In genomic region chr17:50142553-50142952, GRCm38 (mm10) we compare ENCODE assay signal across 28 mouse cellular contexts. TPM values are rescaled to one million over a fixed set of nuclear protein-coding genes. Genes with fewer than 3 reads are reported as not detected.
DNase-seq lines count a peak whose midpoint lies in the region; ATAC-seq and TF ChIP-seq lines count a peak whose summit lies in the region.
"Had no signal": no experiment of that assay in that cellular context is flagged by ENCODE, and none has a peak within 500 bp of the region (broad histone marks: within the 10 kb centered on the region; RNA-seq: fewer than 3 reads in every experiment).

No protein-coding gene starts in this region.

- peaks cover 5% of the 10 kb centered on the region for H3K36me3 ChIP-seq in heart, adult 2 months (ENCODE audit: control insufficient read depth, insufficient read depth, low read length)
- no peaks in the 10 kb centered on the region for H3K36me3 ChIP-seq in kidney, adult 2 months (ENCODE audit: control insufficient read depth, insufficient read depth, low read length)
- no peaks in the 10 kb centered on the region for H3K36me3 ChIP-seq in kidney, embryonic 15.5 days
- H3K36me3 ChIP-seq in CH12.LX (replicated peaks in 1 of 2; ENCODE audit: control insufficient read depth in 1 of 2, insufficient read depth in 1 of 2, low read length in 1 of 2): peaks cover 82 to 97% of the 10 kb centered on the region in 2 experiments
- H3K36me3 ChIP-seq: embryonic facial prominence, embryonic 10.5 days; embryonic facial prominence, embryonic 15.5 days; liver, embryonic 13.5 days; midbrain, embryonic 10.5 days; neural tube, embryonic 13.5 days; stomach, embryonic 15.5 days had no signal

- TF ChIP-seq EP300 in heart, adult 2 months (IDR thresholded peaks at IDR 0.05; ENCODE audit: insufficient read depth, low read depth, low read length): peak; percentile 83; the same call in 1 of the 2 replicates
- TF ChIP-seq EP300 in CH12.LX (IDR thresholded peaks at IDR 0.05; ENCODE audit: low read length): no peak; the same call in 1 of the 2 replicates

- intact Hi-C loops in heart, adult 2 months (cut with DNase I): loop anchor here (2.0 to 5.0 kb wide), 4 partner anchors 28 to 175 kb away; no protein-coding TSS in a partner anchor
- intact Hi-C loops in heart, postnatal 10 days (cut with DNase I): no loop called here

- TF ChIP-seq CTCF in heart, adult 2 months (IDR thresholded peaks at IDR 0.05): no peak
- TF ChIP-seq CTCF in kidney, adult 2 months (conservative IDR thresholded peaks at IDR 0.05; ENCODE audit: insufficient read depth, insufficient read length, low read depth, low read length): no peak
- no peak for TF ChIP-seq CTCF in CH12.LX (conservative IDR thresholded peaks at IDR 0.05 in 1 of 2, IDR thresholded peaks at IDR 0.05 in 1 of 2; ENCODE audit: low read depth in 2 of 2, low read length in 2 of 2)

- H3K4me3 ChIP-seq in heart, adult 2 months: no peak overlapping the region
- H3K4me3 ChIP-seq in kidney, adult 2 months (ENCODE audit: insufficient read depth, low read depth, low read length): no peak overlapping the region
- H3K4me3 ChIP-seq in kidney, embryonic 15.5 days (replicated peaks): no peak overlapping the region
- no peak overlapping the region for H3K4me3 ChIP-seq in CH12.LX (replicated peaks in 1 of 3; ENCODE audit: low read depth in 2 of 3, low read length in 2 of 3, poor library complexity in 1 of 3)
- H3K4me3 ChIP-seq: embryonic facial prominence, embryonic 10.5 days; embryonic facial prominence, embryonic 15.5 days; forebrain, embryonic 13.5 days; liver, embryonic 13.5 days; midbrain, embryonic 10.5 days; myocyte; neural tube, embryonic 13.5 days; stomach, embryonic 15.5 days had no signal

- H3K9me3 ChIP-seq in kidney, embryonic 15.5 days (replicated peaks): no peaks in the 10 kb centered on the region
- peaks cover 8% of the 10 kb centered on the region for H3K9me3 ChIP-seq in CH12.LX (replicated peaks; ENCODE audit: low read length)
- H3K9me3 ChIP-seq: embryonic facial prominence, embryonic 10.5 days; embryonic facial prominence, embryonic 15.5 days; forebrain, embryonic 13.5 days; liver, embryonic 13.5 days; midbrain, embryonic 10.5 days; neural tube, embryonic 13.5 days; stomach, embryonic 15.5 days had no signal

- TF ChIP-seq POLR2A in heart, adult 2 months (IDR thresholded peaks at IDR 0.05; ENCODE audit: insufficient read depth, low read depth, low read length): no peak
- no peak for TF ChIP-seq POLR2A in kidney, adult 2 months (IDR thresholded peaks at IDR 0.05; ENCODE audit: low read depth, low read length)
- TF ChIP-seq POLR2A in CH12.LX (IDR thresholded peaks at IDR 0.05; ENCODE audit: low read depth, low read length): no peak

- no peak for ATAC-seq in kidney, embryonic 15.5 days (replicated peaks; ENCODE audit: low FRiP score)
- ATAC-seq: forebrain, embryonic 13.5 days had no signal

- H3K27ac ChIP-seq in heart, adult 2 months: peak overlapping the region; percentile 90
- 0 out of 2 replicates have a peak overlapping the region, but pooled peaks have one; percentile 22 for H3K27ac ChIP-seq in kidney, adult 2 months (ENCODE audit: insufficient read depth, low read depth, low read length)
- no peak overlapping the region for H3K27ac ChIP-seq in kidney, embryonic 15.5 days
- peak overlapping the region; percentile 23 for H3K27ac ChIP-seq in CH12.LX (ENCODE audit: insufficient read depth, low read depth)
- H3K27ac ChIP-seq: embryonic facial prominence, embryonic 10.5 days; embryonic facial prominence, embryonic 15.5 days; forebrain, embryonic 13.5 days; hindbrain, embryonic 14.5 days; liver, embryonic 13.5 days; midbrain, embryonic 10.5 days; neural tube, embryonic 13.5 days; stomach, embryonic 15.5 days had no signal

- H3K4me2 ChIP-seq in kidney, embryonic 15.5 days: no peak overlapping the region
- H3K4me2 ChIP-seq in CH12.LX (ENCODE audit: insufficient read depth, low read depth, poor library complexity, severe bottlenecking): no peak overlapping the region
- H3K4me2 ChIP-seq: embryonic facial prominence, embryonic 15.5 days; forebrain, embryonic 13.5 days; heart, embryonic 11.5 days; hindbrain, embryonic 14.5 days; liver, embryonic 13.5 days; neural tube, embryonic 13.5 days; stomach, embryonic 15.5 days had no signal

- 58% methylated on average over 8 of the region's 8 CpGs for WGBS in heart, adult 2 months
- 74% methylated on average over 8 of the region's 8 CpGs for WGBS in kidney, adult 2 months
- 80% methylated on average over 8 of the region's 8 CpGs for WGBS in kidney, embryonic 15.5 days

- in situ Hi-C loops in CH12.LX (cut with MboI; ENCODE audit: low pct_ligation_motif_present, low pct_unique_long_range_greater_than_20kb, low sequenced_read_pairs): no loop called here

- 0 out of 2 replicates have a peak, but pooled peaks cover 6% of the 10 kb centered on the region for H3K79me2 ChIP-seq in heart, adult 2 months (replicated peaks; ENCODE audit: control insufficient read depth, insufficient read depth, low read length)
- H3K79me2 ChIP-seq in CH12.LX (replicated peaks; ENCODE audit: control insufficient read depth, extremely low read depth, insufficient read depth, poor library complexity, severe bottlenecking): peaks cover 94% of the 10 kb centered on the region

- peak in 1 of 2 experiments; percentile 70 for DNase-seq in heart, adult 2 months
- DNase-seq in heart, postnatal 10 days: no peak
- DNase-seq in kidney, adult 2 months: no peak
- peak; percentile 52 for DNase-seq in CH12.LX (ENCODE audit: extremely low read depth)
- DNase-seq in naive thymus-derived CD4-positive, alpha-beta T cell, adult 2 months (ENCODE audit: low read depth): peak; percentile 17
- no peak for DNase-seq in thymus, postnatal 25 days
- no peak for DNase-seq in right cerebral cortex, postnatal 4 days
- DNase-seq: adrenal gland, adult 8-10 months; cerebellum, adult 8-10 months; cerebellum, postnatal 25 days; gastrocnemius, postnatal 36 days; kidney, adult 8-10 months; kidney, postnatal 10 days; layer of hippocampus, postnatal 36 days; left cerebral cortex, postnatal 4 days; liver, embryonic 13.5 days; lung, adult 2 months; thymus, postnatal 14 days had no signal

- H3K4me1 ChIP-seq in heart, adult 2 months (ENCODE audit: control insufficient read depth, insufficient read depth, low read length): peaks cover 15% of the 10 kb centered on the region
- no peaks in the 10 kb centered on the region for H3K4me1 ChIP-seq in kidney, adult 2 months (ENCODE audit: control insufficient read depth, insufficient read depth, low read length)
- H3K4me1 ChIP-seq in kidney, embryonic 15.5 days: no peaks in the 10 kb centered on the region
- H3K4me1 ChIP-seq in CH12.LX (ENCODE audit: control insufficient read depth in 1 of 2, insufficient read depth in 2 of 2): peaks cover 20 to 93% of the 10 kb centered on the region in 2 experiments
- H3K4me1 ChIP-seq: embryonic facial prominence, embryonic 15.5 days; forebrain, embryonic 13.5 days; liver, embryonic 13.5 days; neural tube, embryonic 13.5 days; stomach, embryonic 15.5 days had no signal

- H3K9ac ChIP-seq in heart, adult 2 months (ENCODE audit: low read depth, low read length): no peak overlapping the region
- no peak overlapping the region for H3K9ac ChIP-seq in kidney, embryonic 15.5 days
- no peak overlapping the region for H3K9ac ChIP-seq in CH12.LX (ENCODE audit: insufficient read depth, low read depth)
- H3K9ac ChIP-seq: embryonic facial prominence, embryonic 15.5 days; forebrain, embryonic 13.5 days; hindbrain, embryonic 14.5 days; liver, embryonic 13.5 days; neural tube, embryonic 13.5 days; stomach, embryonic 15.5 days had no signal

- no peaks in the 10 kb centered on the region for H3K27me3 ChIP-seq in heart, adult 2 months (ENCODE audit: control insufficient read depth, insufficient read depth, low read length)
- H3K27me3 ChIP-seq in kidney, adult 2 months (replicated peaks; ENCODE audit: control insufficient read depth, insufficient read depth, low read length): no peaks in the 10 kb centered on the region
- no peaks in the 10 kb centered on the region for H3K27me3 ChIP-seq in kidney, embryonic 15.5 days
- no peaks in the 10 kb centered on the region for H3K27me3 ChIP-seq in CH12.LX (replicated peaks)
- H3K27me3 ChIP-seq: embryonic facial prominence, embryonic 15.5 days; forebrain, embryonic 13.5 days; liver, embryonic 13.5 days; neural tube, embryonic 13.5 days; stomach, embryonic 15.5 days had no signal

- dilution Hi-C loops in CH12.LX (cut with MboI; ENCODE audit: extremely low pct_ligation_motif_present, extremely low pct_unique_long_range_greater_than_20kb, low sequenced_read_pairs): no loop called here

- TF ChIP-seq RAD21 in CH12.LX (IDR thresholded peaks at IDR 0.05; ENCODE audit: low read depth, low read length): no peak

TF ChIP-seq in CH12.LX, 34 proteins besides CTCF, POLR2A, EP300 and RAD21:
- TF ChIP-seq BHLHE40 (IDR thresholded peaks at IDR 0.05; ENCODE audit: low read depth, low read length) (0 out of 2 replicates have a peak, but pooled peaks have one; percentile 31), USF1 (IDR thresholded peaks at IDR 0.05; ENCODE audit: low read depth, low read length) (no peak), ELF1 (IDR thresholded peaks at IDR 0.05; ENCODE audit: low read depth, low read length) (peak; percentile 61), IRF4 (IDR thresholded peaks at IDR 0.05; ENCODE audit: low read depth, low read length) (no peak), ETS1 (conservative IDR thresholded peaks at IDR 0.05; ENCODE audit: low read depth, low read length) (peak; percentile 17; the same call in 1 of the 2 replicates), POLR2AphosphoS2 (IDR thresholded peaks at IDR 0.05; ENCODE audit: low read depth, low read length) (no peak)

RNA-seq across cellular contexts. Expression of gene Rftn1, which starts 47.9 kb away (rescaled TPM):
- total RNA-seq in heart, adult 2 months (2021): 10 to 100 TPM; 49.4 to 50.5 TPM
- 41.5 and 46.2 TPM in 2 replicates for polyA plus RNA-seq in heart, adult 2 months (2012; rRNA removed)
- 10 to 100 TPM; 69.5 to 79.2 TPM for total RNA-seq in heart, postnatal 10 days (2021)
- polyA plus RNA-seq in kidney, adult 2 months (2012; rRNA removed): 14.6 and 18.6 TPM in 2 replicates
- 12.7 and 14.7 TPM in 2 replicates for polyA plus RNA-seq in kidney, embryonic 15.5 days (2015; fragmentation: Nextera tagmentation; extraction: Ambion mirVana)
- total RNA-seq in CH12.LX (2012; rRNA removed) (52.5 and 76.2 TPM in 2 replicates), CH12.LX (2014; rRNA removed) (60.5 and 71.7 TPM in 2 replicates)
- 66.2 and 80.6 TPM in 2 replicates for polyA plus RNA-seq in CH12.LX (2012; ENCODE audit: insufficient read length, low read depth)

Comparison
In these comparisons a context has a peak if more than half of its experiments do, and no peak if none do; other contexts are left out.
1. DNase-seq: peak in CH12.LX (single experiment) and naive thymus-derived CD4-positive, alpha-beta T cell, adult 2 months (single experiment); none in heart, postnatal 10 days (0 of 2), kidney, adult 2 months (single experiment), thymus, postnatal 25 days (single experiment) and right cerebral cortex, postnatal 4 days (single experiment).